Mouse (Mus musculus) C2C12 (cell line): Measurements from ENCODE around the gene Btg1. TPM values are rescaled to one million over a fixed set of nuclear protein-coding genes. Genes with fewer than 3 reads are reported as not detected.

Source experiments
- H3K27me3 ChIP-seq: one replicate; pipeline ENCODE4 v1.6.1; 2011; ENCODE audit not compliant: control insufficient read depth, insufficient read depth, insufficient read length
- H3K36me3 ChIP-seq: one replicate; pipeline ENCODE4 v1.6.1; 2011; ENCODE audit not compliant: control insufficient read depth, insufficient read depth
- H3K4me3 ChIP-seq: one replicate; pipeline ENCODE4 v1.5.1; 2011; ENCODE audit warnings: mild to moderate bottlenecking, control low read depth; ENCODE audit not compliant: poor library complexity, insufficient read depth, severe bottlenecking
- H3K79me2 ChIP-seq: one replicate; pipeline ENCODE4 v1.6.1; 2011; ENCODE audit not compliant: control insufficient read depth, insufficient read depth
- H3K79me3 ChIP-seq: one replicate; pipeline ENCODE4 v1.6.1; 2011; ENCODE audit warnings: low read depth, control low read depth
- H3ac ChIP-seq: one replicate; pipeline ENCODE3; 2011; ENCODE audit warnings: low read depth; ENCODE audit not compliant: control insufficient read depth, insufficient read length
- CEBPB ChIP-seq: IDR thresholded peaks from one replicate; pipeline ENCODE4 v1.6.1; 2011; ENCODE audit warnings: low read depth, mild to moderate bottlenecking, control low read depth, moderate library complexity
- CTCF ChIP-seq: IDR thresholded peaks from one replicate; pipeline ENCODE4 v1.5.1; 2011; ENCODE audit not compliant: control insufficient read depth, insufficient read depth, insufficient read length
- FOSL1 ChIP-seq: IDR thresholded peaks from one replicate; pipeline ENCODE4 v1.8.0; 2011; ENCODE audit warnings: mild to moderate bottlenecking, low read length; ENCODE audit not compliant: poor library complexity, insufficient read depth, severe bottlenecking
- MAX ChIP-seq: IDR thresholded peaks from one replicate; pipeline ENCODE4 v1.6.1; 2011; ENCODE audit warnings: mild to moderate bottlenecking, control low read depth
- MYOD1 ChIP-seq: IDR thresholded peaks from one replicate; pipeline ENCODE4 v1.6.1; 2011; ENCODE audit warnings: low read depth; ENCODE audit not compliant: control insufficient read depth, insufficient read length
- MYOG ChIP-seq: IDR thresholded peaks from one replicate; pipeline ENCODE4 v1.6.1; 2011; ENCODE audit not compliant: control insufficient read depth, insufficient read length; ENCODE audit errors: extremely low read depth
- USF1 ChIP-seq: IDR thresholded peaks from one replicate; pipeline ENCODE4 v1.6.1; 2011; ENCODE audit warnings: low read depth, mild to moderate bottlenecking, control low read depth, moderate library complexity
- polyA plus RNA-seq: library from polyadenylated mRNA; unstranded; fragments of >200 nt; fragmentation: generic; extraction: Trizol; gene quantifications from one replicate; pipeline ENCODE4 v1.2.1, GENCODE M21; 2012; ENCODE audit warnings: missing spikeins

Gene Btg1
- polyA plus RNA-seq, 1 experiment = 31.7 TPM

DNA sequence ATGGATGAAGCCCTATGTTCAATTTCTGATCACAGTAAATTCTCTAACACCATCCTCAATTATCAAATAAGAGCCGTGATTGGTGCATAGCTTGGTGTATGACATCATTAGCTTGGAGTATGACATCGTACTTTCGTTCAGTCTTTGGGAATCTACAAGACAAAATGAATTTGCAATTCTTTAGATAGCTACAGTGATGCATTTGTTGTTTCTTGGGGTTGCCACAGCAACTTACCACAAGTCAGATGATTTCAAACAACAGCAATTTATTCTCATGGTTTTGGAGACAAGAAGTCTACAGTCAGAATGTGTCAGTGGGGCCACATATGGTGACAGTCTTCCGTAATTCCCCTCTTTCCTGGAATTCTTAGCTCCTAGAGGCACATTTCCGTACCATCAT is 27.0 kb upstream of the Btg1 start:
- no peaks in the 10 kb centered on the region for H3K79me3 ChIP-seq
- no peaks in the 10 kb centered on the region for H3K27me3 ChIP-seq
- H3ac ChIP-seq = no peak overlapping the region
- no peak overlapping the region for H3K4me3 ChIP-seq
- no peaks in the 10 kb centered on the region for H3K36me3 ChIP-seq
- TF ChIP-seq MYOD1 (no peak), MYOG (no peak), CTCF (no peak), CEBPB (no peak), USF1 (no peak), FOSL1 (no peak), MAX (no peak)
- no peaks in the 10 kb centered on the region for H3K79me2 ChIP-seq

DNA sequence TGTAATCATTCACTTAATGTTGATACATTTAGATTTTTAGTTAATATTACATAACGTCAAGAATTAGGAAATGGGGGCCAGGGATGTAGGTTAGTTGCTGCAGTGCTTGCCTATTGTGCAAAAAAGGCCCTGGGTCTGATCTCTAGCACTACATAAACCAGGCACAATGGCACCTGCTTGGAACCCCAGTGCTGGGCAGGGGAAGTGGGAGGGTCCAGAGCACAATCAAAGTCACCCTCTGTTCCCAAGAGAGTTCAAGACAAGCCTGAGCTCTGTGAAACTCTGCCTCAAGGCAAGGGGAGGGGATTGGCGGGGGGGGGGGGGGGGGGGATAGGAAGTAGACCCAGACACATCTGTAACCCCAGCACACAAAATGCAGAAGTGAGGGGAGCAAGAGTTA is 24.7 kb upstream of the Btg1 start:
- no peak overlapping the region for H3ac ChIP-seq
- no peaks in the 10 kb centered on the region for H3K79me3 ChIP-seq
- no peak overlapping the region for H3K4me3 ChIP-seq
- no peaks in the 10 kb centered on the region for H3K36me3 ChIP-seq
- H3K27me3 ChIP-seq = no peaks in the 10 kb centered on the region
- no peak for TF ChIP-seq MYOD1
- TF ChIP-seq CEBPB = no peak
- TF ChIP-seq FOSL1 = no peak
- TF ChIP-seq MAX = no peak
- no peak for TF ChIP-seq MYOG
- no peak for TF ChIP-seq CTCF
- no peak for TF ChIP-seq USF1
- no peaks in the 10 kb centered on the region for H3K79me2 ChIP-seq

DNA sequence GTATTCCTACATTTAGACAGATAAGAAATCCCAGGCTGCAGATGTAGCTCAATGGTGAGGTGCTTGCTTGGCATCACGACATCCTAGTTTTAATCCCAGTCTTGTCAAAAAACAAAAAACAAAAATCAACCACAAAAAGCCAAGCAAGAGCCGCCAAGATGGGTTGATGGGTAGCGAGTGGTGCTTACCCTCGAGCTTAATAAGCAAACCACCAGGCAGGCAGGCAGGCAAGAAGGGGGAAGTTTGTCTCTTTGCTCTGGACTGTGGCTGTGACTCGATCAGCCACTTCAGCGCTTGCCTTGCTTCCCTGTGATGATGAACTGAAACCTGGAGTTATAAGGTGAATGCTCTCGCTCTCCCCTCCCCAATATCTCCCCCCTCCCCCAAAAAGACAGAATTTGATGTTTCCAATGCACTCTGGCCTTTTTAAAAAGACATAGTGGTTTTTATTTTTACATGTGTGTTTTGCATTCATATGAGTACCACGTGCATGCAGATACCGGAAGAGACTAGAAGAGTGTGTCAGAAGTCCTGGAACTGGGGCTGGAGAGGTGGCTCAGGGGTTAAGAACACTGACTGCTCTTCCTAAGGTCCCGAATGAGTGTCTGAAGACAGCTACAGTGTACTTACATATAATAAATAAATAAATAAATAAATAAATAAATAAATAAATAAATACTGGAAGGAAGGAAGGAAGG is 21.2 kb upstream of the Btg1 start:
- Histone ChIP-seq H3K79me2 (no peaks in the 10 kb centered on the region), H3K4me3 (no peak overlapping the region), H3K36me3 (no peaks in the 10 kb centered on the region), H3K27me3 (no peaks in the 10 kb centered on the region), H3K79me3 (no peaks in the 10 kb centered on the region), H3ac (no peak overlapping the region)
- TF ChIP-seq CTCF (no peak), FOSL1 (no peak), MYOD1 (no peak), CEBPB (no peak), MAX (no peak)

DNA sequence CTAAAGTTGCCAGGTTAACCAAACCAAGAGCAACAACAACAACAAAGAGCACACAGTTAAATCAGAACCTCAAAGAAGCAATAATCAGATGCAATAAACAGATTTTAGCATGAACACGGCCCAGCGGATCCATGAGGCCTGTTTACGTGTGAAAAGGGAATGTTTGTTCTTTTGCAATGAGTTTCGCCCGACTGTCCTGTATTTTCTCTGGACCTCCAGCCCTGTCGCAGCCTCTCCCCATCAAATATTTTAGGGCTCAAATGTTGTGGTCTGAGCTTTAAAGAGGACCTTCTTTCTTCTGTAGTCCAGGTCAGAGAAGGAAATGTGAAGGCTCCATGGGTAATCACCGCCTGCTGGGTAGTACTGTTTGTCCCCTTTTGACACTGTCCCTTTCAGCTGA is 20.4 kb upstream of the Btg1 start:
- no peak for TF ChIP-seq CEBPB
- TF ChIP-seq CTCF = no peak
- TF ChIP-seq USF1 = no peak
- TF ChIP-seq FOSL1 = no peak
- TF ChIP-seq MYOG = no peak
- no peak for TF ChIP-seq MYOD1
- TF ChIP-seq MAX = no peak
- H3K4me3 ChIP-seq = no peak overlapping the region

DNA sequence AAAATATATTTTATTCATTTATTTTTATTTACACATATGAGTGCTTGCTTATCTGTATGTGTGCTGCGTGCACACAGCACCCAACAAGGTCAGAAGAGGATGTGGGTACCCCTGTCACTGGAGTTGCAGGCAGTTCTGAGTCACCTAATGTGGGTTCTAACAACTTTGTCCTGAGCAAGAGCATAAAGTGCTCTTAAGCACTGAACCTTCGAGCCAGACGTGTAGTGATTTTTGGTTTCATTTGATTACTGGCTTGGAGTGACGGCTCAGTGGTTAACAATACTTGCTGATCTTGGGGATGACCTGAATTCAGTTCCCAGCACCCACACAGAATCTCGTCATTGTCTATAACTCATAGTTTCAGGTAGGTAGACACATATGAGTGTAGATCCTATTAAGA is 17.2 kb upstream of the Btg1 start:
- no peak for TF ChIP-seq CEBPB
- no peak for TF ChIP-seq MYOD1
- TF ChIP-seq FOSL1 = no peak
- no peak for TF ChIP-seq CTCF
- TF ChIP-seq USF1 = no peak
- no peak for TF ChIP-seq MAX
- no peak for TF ChIP-seq MYOG
- H3K27me3 ChIP-seq = no peaks in the 10 kb centered on the region
- no peak overlapping the region for H3ac ChIP-seq
- no peaks in the 10 kb centered on the region for H3K36me3 ChIP-seq
- H3K4me3 ChIP-seq = no peak overlapping the region
- no peaks in the 10 kb centered on the region for H3K79me2 ChIP-seq
- no peaks in the 10 kb centered on the region for H3K79me3 ChIP-seq

More for the DNA sequence above, 20.4 kb upstream of the Btg1 start:
- H3ac ChIP-seq = no peak overlapping the region
- no peaks in the 10 kb centered on the region for H3K36me3 ChIP-seq
- H3K79me2 ChIP-seq = no peaks in the 10 kb centered on the region
- no peaks in the 10 kb centered on the region for H3K27me3 ChIP-seq
- no peaks in the 10 kb centered on the region for H3K79me3 ChIP-seq

DNA sequence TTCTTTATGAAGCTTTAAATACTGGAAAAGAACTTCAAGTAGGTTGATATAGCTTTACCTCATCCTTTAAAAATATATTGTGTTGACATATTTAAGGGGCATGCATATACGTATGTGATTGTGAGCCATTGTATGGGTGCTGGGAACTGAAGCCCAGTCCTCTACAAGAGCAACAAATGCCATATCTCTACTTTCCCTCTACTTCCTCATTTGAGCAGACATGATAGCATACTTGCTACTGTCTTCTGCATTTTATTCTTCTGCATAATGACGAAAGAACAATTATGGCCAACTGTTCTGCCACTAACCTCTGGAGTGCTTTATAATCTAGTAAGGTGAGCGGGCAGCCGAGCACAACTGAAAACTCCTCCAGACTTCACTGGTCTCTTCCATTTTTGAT is 15.1 kb upstream of the Btg1 start:
- no peaks in the 10 kb centered on the region for H3K79me2 ChIP-seq
- H3K4me3 ChIP-seq = no peak overlapping the region
- H3ac ChIP-seq = no peak overlapping the region
- TF ChIP-seq MAX (no peak), MYOG (no peak)
- no peaks in the 10 kb centered on the region for H3K79me3 ChIP-seq
- no peaks in the 10 kb centered on the region for H3K36me3 ChIP-seq
- H3K27me3 ChIP-seq = no peaks in the 10 kb centered on the region
